Mouse (Mus musculus) embryo, embryonic 11.5 days (tissue): Measurements from ENCODE around the gene Ckap5.

Experiments used
- DNase-seq: peaks from one replicate; pipeline ENCODE4 v3.0.0-alpha.2; 2012; ENCODE audit warnings: low read depth, low spot score

The Ckap5 gene

GRCm38 (mm10) chr2:91652863-91653262 is 126.3 kb downstream of the Ckap5 start:
- no peak for DNase-seq

- DNase-seq: no peak
Observed at GRCm38 (mm10) chr2:91655388-91655787, 128.8 kb downstream of the Ckap5 start.

GRCm38 (mm10) chr2:91655827-91656226 is 129.3 kb downstream of the Ckap5 start:
- DNase-seq: no peak

- DNase-seq: no peak
Observed at GRCm38 (mm10) chr2:91656774-91657173, 130.2 kb downstream of the Ckap5 start.

GRCm38 (mm10) chr2:91659657-91660056 is 133.1 kb downstream of the Ckap5 start:
- no peak for DNase-seq

GRCm38 (mm10) chr2:91660981-91661380 is 134.4 kb downstream of the Ckap5 start:
- DNase-seq: no peak

- no peak for DNase-seq
Observed at GRCm38 (mm10) chr2:91664780-91665179, 138.2 kb downstream of the Ckap5 start.

- DNase-seq: no peak
Observed at GRCm38 (mm10) chr2:91666386-91666910, 139.9 kb downstream of the Ckap5 start.

- DNase-seq: no peak
Observed at GRCm38 (mm10) chr2:91667747-91668146, 141.2 kb downstream of the Ckap5 start.

- no peak for DNase-seq
Observed at GRCm38 (mm10) chr2:91669326-91669725, 142.8 kb downstream of the Ckap5 start.

- DNase-seq: no peak
Observed at GRCm38 (mm10) chr2:91670038-91670437, 143.5 kb downstream of the Ckap5 start.
